Mouse (Mus musculus): ENCODE results near the gene Ppargc1a.
A peak's percentile ranks its signal among the peaks of the same experiment; 100 is the strongest.

Gene Ppargc1a

DNA sequence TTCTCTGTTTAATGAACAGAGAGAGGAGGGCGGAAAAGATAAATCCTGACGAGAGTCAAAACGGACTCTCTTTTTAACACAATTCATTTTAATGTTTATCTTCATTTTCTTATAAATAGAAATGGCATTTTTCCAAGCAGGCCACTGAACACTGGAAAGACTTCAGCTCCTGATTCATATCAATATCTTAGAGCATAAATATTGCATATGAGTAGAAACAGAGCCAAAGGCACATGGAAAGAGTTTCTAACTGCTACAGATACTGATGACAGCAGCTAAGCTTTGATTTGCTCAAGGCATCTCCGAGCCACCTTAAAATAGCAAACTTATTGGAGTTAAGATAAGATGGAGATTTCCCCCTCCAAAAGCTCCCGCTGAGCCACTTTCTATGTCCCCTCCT is 14.3 kb downstream of the Ppargc1a start:
- no peak for DNase-seq (ENCODE audit: low read depth, low spot score)

DNA sequence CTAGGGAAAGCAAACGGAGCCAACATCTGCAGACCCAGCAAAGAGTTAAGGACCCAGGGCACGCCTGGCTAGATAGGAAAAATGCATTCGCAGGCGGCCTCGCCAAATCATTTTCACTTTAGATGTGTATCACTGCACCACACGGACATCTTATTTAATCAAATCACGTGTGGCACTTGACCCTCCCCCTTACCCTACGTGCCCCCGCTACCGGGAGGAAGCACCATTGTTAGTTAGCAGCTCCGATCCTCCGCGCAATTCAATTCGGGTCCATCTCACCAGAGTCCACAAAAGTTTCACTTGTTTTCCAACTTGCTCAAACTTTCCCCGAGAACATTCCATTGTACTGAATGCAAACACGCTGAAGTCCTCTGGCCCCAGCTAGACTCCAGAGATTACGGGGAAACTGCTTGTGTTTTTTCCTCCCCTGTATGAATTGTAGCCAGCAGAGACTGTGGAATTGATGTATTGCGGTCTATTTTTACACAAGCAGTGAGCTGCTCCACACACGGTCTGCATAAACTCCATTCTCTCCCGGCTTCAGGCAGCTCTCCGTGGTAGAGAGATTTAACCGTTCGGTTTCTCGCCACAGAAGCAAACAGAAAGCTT is 14.9 kb downstream of the Ppargc1a start:
- peak; percentile 86 for DNase-seq (ENCODE audit: low read depth, low spot score)

DNA sequence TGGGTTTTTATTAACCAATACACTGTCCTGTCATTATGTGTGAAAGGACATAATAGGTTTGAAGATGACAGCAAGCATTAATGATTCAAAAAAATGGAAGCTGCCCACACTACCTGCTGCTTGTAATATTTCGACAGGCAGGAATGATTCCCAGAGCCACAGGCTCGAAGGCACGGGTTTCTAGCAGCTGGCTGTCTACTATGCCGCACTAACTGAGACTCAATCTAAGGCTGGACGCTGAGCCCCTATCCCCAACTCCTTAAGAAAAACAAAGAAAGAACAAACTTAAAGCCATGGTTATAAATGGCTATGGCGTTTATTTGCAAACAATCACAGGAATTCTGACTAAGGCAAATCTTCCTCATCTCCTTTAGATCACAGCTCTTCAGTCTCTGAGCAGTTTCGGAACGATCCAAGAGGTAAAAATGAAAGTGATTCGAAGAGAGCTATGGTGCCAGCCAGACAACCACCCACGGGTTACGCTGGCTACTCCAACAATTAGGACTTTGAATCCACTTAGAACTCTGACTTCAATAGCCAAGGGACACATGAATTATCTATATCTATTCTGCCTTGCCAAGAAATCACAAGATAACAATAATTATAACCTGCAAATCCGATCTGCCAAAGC is 15.6 kb downstream of the Ppargc1a start:
- DNase-seq (ENCODE audit: low read depth, low spot score): peak; percentile 72

DNA sequence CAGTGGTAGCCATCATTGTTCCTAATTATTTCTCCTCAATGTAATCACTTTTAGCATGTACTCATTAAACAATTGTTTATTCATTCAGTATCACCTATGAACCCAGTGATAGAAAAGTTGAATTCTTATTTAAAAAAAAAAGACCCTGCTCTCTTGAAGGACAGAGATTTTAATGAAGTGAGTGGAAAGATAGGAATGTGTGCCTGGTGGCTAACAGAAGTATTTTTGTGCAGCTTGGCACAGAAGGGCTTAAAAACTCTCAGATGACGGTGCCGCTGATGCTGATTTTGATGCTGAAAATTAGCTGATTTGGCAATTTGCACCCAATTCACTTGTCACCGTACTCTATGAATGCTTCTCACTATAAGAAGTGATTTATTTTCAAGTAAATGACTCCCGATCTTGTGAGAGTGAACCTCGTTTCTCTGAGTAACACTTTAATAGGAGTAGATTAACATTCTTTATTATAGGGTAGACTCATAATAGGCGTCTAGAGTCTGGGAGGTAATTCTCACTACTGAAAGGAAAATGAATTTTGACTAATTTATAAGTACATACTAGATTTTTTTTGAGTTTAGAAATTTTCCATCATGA is 20.0 kb downstream of the Ppargc1a start:
- DNase-seq (ENCODE audit: low read depth, low spot score): peak; percentile 34

DNA sequence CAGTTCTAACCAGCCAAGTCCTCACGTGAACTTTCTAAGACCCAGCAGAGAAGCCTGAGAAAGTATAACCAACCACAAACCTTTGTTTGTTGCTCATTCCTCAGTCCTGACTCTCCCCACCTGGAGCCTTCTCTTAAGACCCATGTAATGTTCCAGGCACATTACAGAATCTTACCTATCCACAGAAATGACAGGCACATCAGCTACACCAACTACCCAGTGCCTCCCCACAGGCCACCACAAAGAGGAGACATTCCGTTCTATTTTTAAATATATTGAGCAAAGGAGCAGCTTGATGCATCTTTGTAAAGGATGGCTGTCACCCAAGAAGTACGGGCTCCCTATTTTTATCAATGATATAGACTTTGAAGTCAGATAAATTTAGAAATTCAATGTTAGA is 20.7 kb downstream of the Ppargc1a start:
- DNase-seq (ENCODE audit: low read depth, low spot score): peak; percentile 34

DNA sequence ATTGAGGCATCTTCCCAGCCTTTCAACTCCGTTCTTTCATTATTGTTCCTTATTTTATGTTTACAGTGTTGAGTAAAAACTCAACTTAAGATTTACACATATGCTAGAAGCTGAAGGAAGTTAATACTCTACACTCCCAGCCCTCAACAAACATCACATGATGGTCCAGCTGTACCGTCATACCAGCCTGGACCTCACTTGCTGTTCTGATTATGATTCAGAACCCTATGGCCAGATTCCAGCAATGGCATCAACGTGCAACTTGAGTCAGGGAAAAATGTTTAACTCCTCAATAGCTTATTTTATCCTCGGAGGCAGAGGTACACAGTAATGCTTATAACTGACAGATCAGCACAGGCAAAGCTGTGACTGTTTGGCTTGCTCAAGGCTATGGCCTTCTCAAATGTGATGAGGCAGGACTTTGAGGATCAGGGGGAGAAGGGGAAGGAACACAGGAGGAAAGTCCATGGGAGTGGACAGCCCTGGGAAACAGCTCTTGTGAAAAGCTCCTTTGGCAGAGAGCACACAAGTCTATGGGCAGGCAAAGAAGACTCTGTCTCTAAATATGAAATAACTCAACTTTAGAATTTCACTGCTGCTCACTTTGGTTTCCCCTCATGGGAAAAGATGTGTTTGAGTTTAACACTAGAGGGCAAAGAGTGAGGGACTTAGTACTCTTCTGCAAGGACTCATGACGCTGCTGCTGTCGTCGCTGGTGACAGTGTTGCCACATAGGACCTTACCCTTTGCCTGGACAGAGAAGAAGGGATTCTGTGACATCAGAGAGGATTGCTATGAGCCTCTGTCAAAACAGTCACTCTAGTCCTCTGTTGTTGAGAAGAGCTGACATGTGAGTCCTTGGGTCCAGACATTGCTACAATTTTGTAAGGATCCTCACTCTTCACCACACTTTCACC is 22.1 kb downstream of the Ppargc1a start:
- DNase-seq (ENCODE audit: low read depth, low spot score): peak; percentile 96

DNA sequence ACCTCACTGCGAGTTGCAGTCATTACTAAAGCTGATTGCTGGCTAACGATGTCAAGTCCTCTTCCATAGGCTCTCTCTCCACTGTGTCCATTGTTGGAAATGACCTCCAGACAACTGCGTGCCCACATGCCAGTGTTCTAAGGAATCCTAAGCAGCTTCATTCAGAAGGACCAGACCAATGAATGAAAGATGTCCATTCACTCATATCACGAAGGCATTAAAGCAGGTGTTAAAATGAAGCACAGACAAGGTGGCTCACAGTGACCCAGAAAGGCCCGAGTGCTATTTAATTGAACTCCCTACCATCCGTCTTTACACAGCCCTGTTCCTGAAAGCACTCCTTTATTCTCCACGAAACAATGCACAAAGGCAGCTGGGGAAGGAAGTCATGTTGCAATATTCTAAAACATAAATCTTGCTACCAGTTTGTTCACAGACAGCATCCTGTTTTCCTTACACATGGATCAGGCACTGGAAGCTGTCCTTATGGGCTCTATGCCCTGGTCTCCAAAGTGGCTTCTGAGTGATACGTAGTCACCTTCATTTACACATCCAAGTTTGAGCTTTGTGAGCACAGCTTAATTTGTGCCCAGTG is 23.3 kb downstream of the Ppargc1a start:
- peak; percentile 71 for DNase-seq (ENCODE audit: low read depth, low spot score)

DNA sequence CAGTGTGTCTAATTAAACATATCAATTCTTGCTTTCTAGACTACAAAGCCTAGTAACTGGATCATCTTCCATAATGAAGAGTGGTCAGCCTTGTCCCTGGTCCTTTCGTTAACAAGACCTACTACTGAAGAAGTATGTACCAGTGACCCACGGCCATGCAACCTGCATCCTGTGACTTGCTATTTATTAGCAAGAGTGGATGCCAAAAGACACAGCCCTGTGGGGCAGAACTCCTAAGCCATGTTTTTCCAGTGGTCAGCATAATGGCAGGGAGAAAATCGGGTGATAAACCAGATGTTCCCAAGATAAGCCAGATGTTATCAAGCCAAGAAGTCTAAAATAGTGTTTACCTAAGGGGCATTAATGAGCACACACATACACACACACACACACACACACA is 26.0 kb downstream of the Ppargc1a start:
- no peak for DNase-seq (ENCODE audit: low read depth, low spot score)

DNA sequence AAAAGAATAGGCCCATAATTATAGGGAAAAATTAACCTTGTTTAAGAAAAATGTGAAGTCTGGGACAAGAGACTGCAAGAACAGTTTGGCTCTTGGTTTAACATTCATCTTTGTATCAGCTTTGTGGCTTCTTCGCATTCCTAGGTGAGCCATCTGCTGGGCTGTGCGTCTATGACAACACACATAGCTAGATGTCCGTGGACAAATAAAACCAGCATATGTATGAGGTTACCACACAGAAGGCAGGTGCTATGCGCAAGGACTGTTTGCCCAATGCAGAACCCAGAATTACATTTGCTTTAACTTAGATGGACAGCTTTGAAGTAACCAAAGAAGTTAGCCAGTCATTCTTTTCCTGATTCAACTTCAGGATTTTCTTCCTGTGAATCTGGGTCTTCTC is 26.7 kb downstream of the Ppargc1a start:
- DNase-seq (ENCODE audit: low read depth, low spot score): peak; percentile 61

DNA sequence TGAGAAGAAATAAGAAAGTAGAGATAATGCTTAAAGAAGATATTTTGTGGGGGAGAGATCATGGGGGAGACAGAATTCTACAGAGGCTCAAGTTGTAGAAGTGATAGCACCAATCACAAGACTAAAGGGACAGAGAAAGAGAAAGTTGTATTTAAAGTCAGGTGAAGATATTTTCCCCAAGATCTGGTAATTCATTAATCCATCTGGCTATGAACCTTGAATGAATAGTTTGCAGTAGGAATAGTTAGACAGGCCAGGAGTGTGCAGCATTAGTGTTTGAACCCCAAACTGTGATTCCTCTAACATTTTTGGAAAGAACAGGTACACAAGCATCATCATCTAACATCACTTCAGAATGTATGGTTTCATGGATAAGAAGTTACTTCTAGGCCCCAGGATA is 28.0 kb downstream of the Ppargc1a start:
- no peak for DNase-seq (ENCODE audit: low read depth, low spot score)

DNA sequence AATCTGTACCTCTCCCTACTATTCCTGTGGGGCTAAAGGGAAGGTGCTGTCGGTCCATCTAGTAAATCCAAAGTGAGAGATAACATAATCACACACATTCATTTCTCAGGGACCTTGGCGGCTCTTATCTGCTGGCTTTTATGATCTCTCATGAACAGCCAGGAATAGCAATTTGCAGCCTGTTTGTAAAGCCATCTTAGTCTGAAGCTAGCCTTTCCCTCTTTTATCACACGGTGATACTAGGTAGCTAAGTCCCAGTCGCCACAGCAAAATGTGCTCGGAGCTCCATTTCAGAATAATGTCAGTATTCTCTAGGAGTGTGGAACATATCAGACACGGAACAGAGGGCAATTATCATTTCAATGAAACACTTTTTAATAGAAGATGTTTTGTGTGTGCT is 29.2 kb downstream of the Ppargc1a start:
- no peak for DNase-seq (ENCODE audit: low read depth, low spot score)

DNA sequence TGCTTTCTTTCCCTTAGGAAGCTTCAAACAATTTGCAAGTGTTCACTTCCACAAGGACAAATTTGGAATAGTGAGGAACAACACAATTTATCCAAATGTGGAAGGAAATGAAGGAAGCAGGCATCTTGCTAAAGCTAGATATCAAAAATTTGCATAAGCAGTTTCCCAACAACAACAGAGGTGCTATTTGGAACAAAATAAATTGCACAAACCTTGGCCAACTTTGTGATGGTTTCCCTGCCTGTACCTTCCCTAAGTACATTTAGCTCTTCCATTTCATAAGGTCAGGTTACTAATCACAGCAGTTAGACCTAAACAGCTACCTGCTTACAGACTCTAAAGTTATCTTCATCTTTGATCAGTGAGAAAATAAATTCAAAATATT is 29.9 kb downstream of the Ppargc1a start:
- DNase-seq (ENCODE audit: low read depth, low spot score): no peak

DNA sequence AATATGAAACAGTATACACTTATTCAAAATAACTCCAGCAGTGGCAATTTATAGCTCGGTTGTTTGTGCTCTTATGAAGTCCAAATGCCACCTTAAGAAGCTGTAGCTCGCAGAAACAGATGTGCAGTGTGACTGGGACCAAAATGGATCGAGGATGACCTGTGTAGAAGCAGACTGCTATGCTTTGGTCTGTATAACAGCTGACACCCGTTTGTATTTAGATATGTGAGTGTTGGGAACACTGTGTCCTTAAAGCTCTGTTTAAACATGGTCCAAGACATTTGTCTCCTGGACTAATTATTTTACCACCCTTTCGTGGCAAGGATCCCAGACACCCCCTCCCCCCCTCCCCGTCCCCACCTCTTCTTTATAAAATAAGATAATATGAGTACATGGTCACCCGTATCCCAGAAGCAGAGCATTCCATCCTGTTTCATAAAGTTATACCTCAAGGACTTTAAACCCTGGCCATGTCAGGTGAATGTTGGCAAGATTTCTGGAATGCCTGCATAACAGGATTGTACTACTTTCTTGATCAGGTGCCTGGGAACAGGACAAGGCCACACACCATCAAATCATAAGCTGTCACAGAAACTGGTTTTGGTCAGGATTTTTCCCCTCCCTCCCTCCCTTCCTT is 30.4 kb downstream of the Ppargc1a start:
- DNase-seq (ENCODE audit: low read depth, low spot score): no peak

DNA sequence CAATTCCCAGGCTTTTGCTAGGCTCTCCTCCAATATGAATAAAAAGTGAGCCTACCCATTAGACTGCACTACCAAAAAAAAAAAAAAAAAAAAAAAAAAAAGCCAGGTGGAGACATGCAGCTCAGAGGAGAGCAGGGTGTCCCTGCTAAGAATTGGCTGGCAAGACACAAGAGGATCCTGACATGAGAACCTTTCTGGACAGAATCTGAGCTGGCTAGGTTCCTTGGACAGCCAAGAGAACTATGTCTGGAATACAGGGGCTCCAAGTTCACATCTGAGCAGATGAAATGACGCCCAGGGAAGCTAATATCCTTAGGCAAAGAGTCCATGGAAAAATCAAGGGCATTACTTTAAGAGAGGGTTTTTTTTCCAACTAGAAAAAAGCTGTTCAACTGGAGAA is 33.1 kb downstream of the Ppargc1a start:
- no peak for DNase-seq (ENCODE audit: low read depth, low spot score)

DNA sequence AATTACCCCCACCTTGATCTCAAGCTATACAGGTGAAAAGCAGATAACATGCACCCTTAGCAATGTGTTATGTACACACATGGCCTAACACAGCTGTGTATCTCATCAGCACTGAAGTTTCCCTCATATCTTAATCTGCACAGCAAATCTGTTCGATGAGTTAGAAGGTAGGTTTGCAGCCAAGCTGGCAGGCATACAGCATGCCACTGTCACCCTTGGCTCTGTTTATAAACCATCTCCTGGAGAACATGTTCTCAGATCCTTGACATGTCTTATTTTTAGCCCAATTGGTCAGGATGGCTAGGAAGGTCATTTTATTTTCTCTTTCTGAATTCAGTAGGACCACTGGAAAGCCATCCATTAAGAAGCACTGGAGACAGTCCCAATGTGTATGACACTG is 36.2 kb downstream of the Ppargc1a start:
- DNase-seq (ENCODE audit: low read depth, low spot score): no peak

DNA sequence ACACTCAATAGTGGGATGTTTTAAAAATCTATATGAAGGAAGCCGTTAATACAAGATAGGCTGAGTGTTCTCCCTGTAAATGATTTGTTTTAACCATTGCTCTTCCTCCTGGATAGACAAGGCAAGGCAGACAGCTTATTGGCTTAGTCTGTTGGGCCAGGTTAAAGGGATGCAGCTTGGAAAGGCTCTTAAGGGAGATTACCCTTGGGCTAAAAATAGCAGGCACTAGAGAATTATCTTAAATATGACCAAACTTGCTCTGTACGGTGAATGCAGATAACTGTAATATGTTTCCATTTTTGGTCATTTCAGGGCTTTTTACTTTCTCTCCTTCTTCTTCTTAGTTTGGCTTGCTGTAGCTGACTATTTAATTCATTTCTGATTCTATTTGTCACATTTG is 38.1 kb downstream of the Ppargc1a start:
- no peak for DNase-seq (ENCODE audit: low read depth, low spot score)

DNA sequence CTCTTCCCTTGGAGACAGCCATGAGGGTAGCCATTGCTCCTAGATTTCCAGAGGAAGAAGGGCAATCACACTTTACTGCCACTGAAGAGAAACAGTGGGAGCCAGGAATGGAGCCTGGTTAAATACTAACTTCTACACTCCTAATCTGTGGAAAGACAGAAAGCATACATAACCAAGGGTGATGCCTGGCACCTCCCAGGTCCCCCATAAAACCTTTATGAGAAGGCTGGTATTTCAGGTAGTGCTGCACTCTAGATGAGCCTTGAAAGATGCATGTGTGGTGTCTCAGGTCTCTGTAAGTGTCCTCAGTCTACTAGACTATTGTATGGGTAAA is 39.4 kb downstream of the Ppargc1a start:
- no peak for DNase-seq (ENCODE audit: low read depth, low spot score)

DNA sequence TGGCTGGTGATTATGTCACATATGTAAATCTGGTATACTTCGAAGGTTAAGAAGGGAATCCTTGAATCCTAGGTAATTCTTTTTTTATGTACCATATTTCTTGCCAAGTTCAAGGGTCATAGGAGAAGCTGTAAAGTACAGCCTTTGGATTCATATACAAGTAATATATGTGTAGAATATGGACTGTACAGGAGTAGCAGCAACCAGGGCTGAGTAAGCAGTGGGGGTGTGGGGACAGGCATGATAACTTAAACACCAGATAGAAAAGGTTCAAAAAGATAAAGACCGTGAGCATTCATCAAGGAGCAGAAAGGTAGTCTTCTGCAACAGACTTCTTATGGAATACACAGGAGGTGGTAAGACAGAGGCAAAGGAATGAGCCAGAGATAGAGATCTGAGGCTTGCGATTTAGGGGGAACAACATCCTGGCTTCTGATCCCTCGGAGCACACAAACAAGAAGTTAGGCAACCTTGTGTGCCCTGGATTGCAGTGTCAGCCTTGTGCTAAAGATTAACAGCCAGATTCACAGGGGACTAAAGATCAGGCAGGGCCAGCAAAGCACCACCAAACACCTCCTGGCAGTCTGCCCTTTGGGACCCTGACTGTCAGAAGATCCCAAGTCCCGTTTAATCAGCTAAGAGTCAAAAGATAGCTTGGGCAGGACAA is 39.9 kb downstream of the Ppargc1a start:
- DNase-seq (ENCODE audit: low read depth, low spot score): no peak

DNA sequence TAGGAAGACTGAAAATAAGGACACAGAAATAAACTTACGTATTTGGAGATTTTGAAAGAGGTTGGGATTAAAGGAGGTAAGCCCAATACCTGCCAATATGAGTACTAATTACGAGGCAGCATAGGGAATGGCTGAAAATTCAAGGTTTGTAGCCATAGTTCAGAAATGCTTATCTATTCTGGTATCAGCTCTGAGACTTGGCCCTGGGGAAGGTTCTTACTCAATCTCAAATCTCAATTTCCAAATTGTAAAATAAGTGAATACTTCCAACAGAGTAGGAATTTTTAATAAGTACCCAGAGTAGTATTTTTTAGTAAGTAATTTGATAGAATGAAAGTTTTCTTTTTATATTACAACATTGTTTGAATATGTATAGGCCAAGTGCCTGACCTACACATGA is 41.7 kb downstream of the Ppargc1a start:
- no peak for DNase-seq (ENCODE audit: low read depth, low spot score)

DNA sequence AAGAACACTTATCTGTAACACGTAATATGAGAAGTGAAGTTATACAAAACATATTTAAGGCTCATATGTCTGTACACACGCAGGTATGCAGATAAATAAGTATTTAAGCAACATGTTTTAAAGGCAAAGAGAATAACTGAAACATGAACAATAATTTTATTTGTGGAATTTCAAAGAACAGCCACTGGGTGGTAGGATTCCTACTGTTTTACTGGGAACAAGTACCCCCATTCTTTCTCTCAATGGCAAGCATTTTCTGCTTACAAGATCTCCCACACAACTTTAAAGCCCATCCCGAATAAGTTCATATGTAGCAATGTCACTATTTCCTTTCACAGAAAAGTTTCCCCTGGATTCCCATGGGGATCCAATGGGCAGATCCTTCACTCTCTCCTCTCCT is 46.7 kb downstream of the Ppargc1a start:
- DNase-seq (ENCODE audit: low read depth, low spot score): peak; percentile 35

Data from 3T3-L1 (cell line).